Mouse (Mus musculus) spleen, adult 12 weeks (tissue): ENCODE measurements around the gene Fbxo40.

Experiments used
- DNase-seq: peaks from one replicate; pipeline ENCODE4 v3.0.0; 2022; ENCODE audit warnings: low spot score

Gene Fbxo40

DNA sequence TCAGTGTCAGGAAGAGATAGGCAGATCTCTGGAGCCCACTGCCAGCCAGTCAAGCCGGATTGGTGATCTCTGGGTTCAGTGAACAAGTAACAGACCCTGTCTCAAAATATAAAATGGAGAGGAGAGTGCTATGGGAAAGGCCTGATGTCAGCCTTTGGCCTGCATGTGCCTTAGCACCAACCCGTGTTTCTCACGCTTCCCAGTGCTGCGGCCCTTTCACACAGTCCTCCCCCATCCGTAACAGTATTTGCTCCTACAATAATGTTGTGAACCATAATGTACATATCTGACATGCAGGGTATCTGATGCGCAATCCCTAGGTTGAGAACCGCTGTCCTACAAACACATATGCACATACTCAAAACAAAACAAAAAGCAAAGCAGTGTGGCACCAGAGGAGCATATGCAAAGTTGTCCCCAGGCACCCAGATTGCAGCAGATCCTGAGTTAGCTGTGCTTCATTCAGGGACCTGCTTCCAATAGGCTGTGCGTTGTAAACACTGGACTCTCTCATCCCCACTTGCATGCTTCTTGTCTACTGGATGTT, 69.1 kb downstream of the Fbxo40 start:
- DNase-seq, result no peak

- no peak for DNase-seq
Observed at GRCm38 (mm10) chr16:36920410-36920809, 69.9 kb downstream of the Fbxo40 start.

DNA sequence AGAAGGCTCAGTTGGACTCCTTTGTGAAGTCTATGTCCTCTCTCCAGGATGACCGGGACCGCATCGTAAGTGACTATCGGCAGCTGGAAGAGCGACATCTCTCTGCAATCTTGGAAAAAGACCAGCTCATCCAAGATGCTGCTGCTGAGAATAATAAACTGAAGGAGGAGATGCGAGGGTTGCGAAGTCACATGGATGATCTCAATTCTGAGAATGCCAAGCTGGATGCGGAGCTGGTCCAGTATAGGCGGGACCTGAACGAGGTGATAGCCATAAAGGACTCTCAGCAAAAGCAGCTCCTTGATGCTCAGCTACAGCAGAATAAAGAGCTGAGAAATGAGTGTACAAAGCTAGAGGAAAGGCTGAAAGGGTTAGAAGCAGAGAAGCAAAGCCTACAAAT, 71.8 kb downstream of the Fbxo40 start:
- DNase-seq, result no peak

DNA sequence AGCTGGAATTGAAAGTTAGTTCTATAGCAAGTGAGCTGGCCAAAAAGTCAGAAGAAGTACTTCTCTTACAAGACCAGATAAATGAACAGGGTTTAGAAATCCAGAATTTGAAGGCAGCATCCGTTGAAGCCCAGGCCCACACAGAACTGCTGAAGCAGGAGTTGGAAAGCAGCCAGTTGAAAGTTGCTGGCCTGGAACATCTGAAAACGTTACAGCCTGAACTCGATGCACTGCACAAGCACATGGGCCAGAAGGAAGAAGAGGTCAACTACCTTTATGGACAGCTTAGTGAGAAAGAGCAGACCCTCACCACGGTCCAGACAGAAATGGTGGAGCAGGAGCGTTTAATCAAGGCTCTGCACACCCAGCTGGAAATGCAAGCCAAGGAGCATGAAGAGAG, 76.1 kb downstream of the Fbxo40 start:
- no peak for DNase-seq
